Mouse (Mus musculus) neural tube, embryonic 15.5 days (tissue): Measurements from ENCODE around the gene Arhgdib. TPM values are rescaled to one million over a fixed set of nuclear protein-coding genes. Genes with fewer than 3 reads are reported as not detected.

Experiments used
- ATAC-seq: fragments of 200-750 bp; cut with Nextera tagmentation; 2 replicates; pipeline ENCODE4 v1.8.0; 2017; ENCODE audit warnings: mild to moderate bottlenecking, moderate TSS enrichment, moderate library complexity; ENCODE audit not compliant: low FRiP score
- H3K27ac ChIP-seq: fragments of 300-500 bp; sonication (generic); replicated peaks from 2 replicates; pipeline ENCODE4 v1.5.1; 2015; ENCODE audit warnings: mild to moderate bottlenecking, inconsistent platforms
- H3K27me3 ChIP-seq: fragments of 300-500 bp; sonication (generic); replicated peaks from 2 replicates; pipeline ENCODE4 v1.6.1; 2015; ENCODE audit warnings: inconsistent platforms
- H3K36me3 ChIP-seq: fragments of 300-500 bp; sonication (generic); 2 replicates; pipeline ENCODE4 v1.6.1; 2015; ENCODE audit warnings: inconsistent platforms
- H3K4me1 ChIP-seq: fragments of 300-500 bp; sonication (generic); 2 replicates; pipeline ENCODE4 v1.6.1; 2015; ENCODE audit warnings: inconsistent platforms
- H3K4me2 ChIP-seq: fragments of 300-500 bp; sonication (generic); 2 replicates; pipeline ENCODE4 v1.6.1; 2015; ENCODE audit warnings: inconsistent platforms, mild to moderate bottlenecking, moderate library complexity
- H3K4me3 ChIP-seq: fragments of 300-500 bp; sonication (generic); replicated peaks from 2 replicates; pipeline ENCODE4 v1.5.1; 2015; ENCODE audit warnings: mild to moderate bottlenecking, inconsistent platforms
- H3K9ac ChIP-seq: fragments of 300-500 bp; sonication (generic); replicated peaks from 2 replicates; pipeline ENCODE4 v1.6.1; 2015; ENCODE audit warnings: mild to moderate bottlenecking, inconsistent platforms
- H3K9me3 ChIP-seq: fragments of 300-500 bp; sonication (generic); replicated peaks from 2 replicates; pipeline ENCODE4 v1.6.1; 2016; ENCODE audit warnings: inconsistent platforms
- WGBS: fragments of 180-500 bp; shearing (Covaris S2); methylation state at CpG from one replicate; pipeline ENCODE4 v1.1.7; 2015; ENCODE audit warnings: mixed read lengths; 5-methylcytosine and 5-hydroxymethylcytosine counted together
- polyA plus RNA-seq: library from polyadenylated mRNA; unstranded; fragments of >200 nt; fragmentation: Nextera tagmentation; extraction: Ambion mirVana; gene quantifications from 2 replicates; pipeline ENCODE4 v1.2.1, GENCODE M21; 2015

Arhgdib gene
- polyA plus RNA-seq, 1 experiment from 2014 or later = 13.8 TPM

GRCm38 (mm10) chr6:136946943-136947342 lies 5.2 kb upstream of the Arhgdib start:
- Histone ChIP-seq H3K27ac (no peak overlapping the region), H3K27me3 (no peaks in the 10 kb centered on the region), H3K4me3 (no peak overlapping the region), H3K36me3 (no peaks in the 10 kb centered on the region), H3K9ac (no peak overlapping the region), H3K9me3 (no peaks in the 10 kb centered on the region), H3K4me1 (0 out of 2 replicates have a peak, but pooled peaks cover 8% of the 10 kb centered on the region), H3K4me2 (no peak overlapping the region)
- WGBS = 46% methylated on average over 9 of the region's 9 CpGs
- ATAC-seq = no peak

- no peak overlapping the region for H3K9ac ChIP-seq
- H3K27ac ChIP-seq = no peak overlapping the region
- no peaks in the 10 kb centered on the region for H3K27me3 ChIP-seq
- ATAC-seq = no peak
- WGBS = 86% methylated on average over 5 of the region's 5 CpGs
- H3K36me3 ChIP-seq = no peaks in the 10 kb centered on the region
- H3K9me3 ChIP-seq = no peaks in the 10 kb centered on the region
- 0 out of 2 replicates have a peak, but pooled peaks cover 8% of the 10 kb centered on the region for H3K4me1 ChIP-seq
- H3K4me2 ChIP-seq = no peak overlapping the region
- H3K4me3 ChIP-seq = no peak overlapping the region
Measured at GRCm38 (mm10) chr6:136946241-136946640, 4.5 kb upstream of the Arhgdib start.

GRCm38 (mm10) chr6:136944511-136944910 lies 2.8 kb upstream of the Arhgdib start:
- Histone ChIP-seq H3K36me3 (no peaks in the 10 kb centered on the region), H3K4me2 (no peak overlapping the region), H3K27me3 (no peaks in the 10 kb centered on the region), H3K9ac (no peak overlapping the region), H3K4me1 (0 out of 2 replicates have a peak, but pooled peaks cover 8% of the 10 kb centered on the region), H3K4me3 (no peak overlapping the region), H3K9me3 (no peaks in the 10 kb centered on the region), H3K27ac (no peak overlapping the region)
- no peak for ATAC-seq
- 89% methylated on average over 8 of the region's 8 CpGs for WGBS

- no peaks in the 10 kb centered on the region for H3K36me3 ChIP-seq
- no peak overlapping the region for H3K4me3 ChIP-seq
- H3K4me1 ChIP-seq = 0 out of 2 replicates have a peak, but pooled peaks cover 8% of the 10 kb centered on the region
- no peak overlapping the region for H3K9ac ChIP-seq
- ATAC-seq = no peak
- no peak overlapping the region for H3K27ac ChIP-seq
- H3K27me3 ChIP-seq = no peaks in the 10 kb centered on the region
- no peaks in the 10 kb centered on the region for H3K9me3 ChIP-seq
- H3K4me2 ChIP-seq = no peak overlapping the region
Measured at GRCm38 (mm10) chr6:136943392-136943791, 1.7 kb upstream of the Arhgdib start.

- Histone ChIP-seq H3K4me3 (no peak overlapping the region), H3K27ac (no peak overlapping the region), H3K9ac (no peak overlapping the region), H3K36me3 (no peaks in the 10 kb centered on the region), H3K4me2 (no peak overlapping the region), H3K9me3 (no peaks in the 10 kb centered on the region), H3K4me1 (0 out of 2 replicates have a peak, but pooled peaks cover 2% of the 10 kb centered on the region), H3K27me3 (no peaks in the 10 kb centered on the region)
- no peak for ATAC-seq
- WGBS = 82% methylated on average over 9 of the region's 9 CpGs
Measured at GRCm38 (mm10) chr6:136942280-136942679, 581 bp upstream of the Arhgdib start.

GRCm38 (mm10) chr6:136940188-136940960 lies 1.3 kb downstream of the Arhgdib start:
- Histone ChIP-seq H3K36me3 (no peaks in the 10 kb centered on the region), H3K9me3 (no peaks in the 10 kb centered on the region), H3K4me2 (no peak overlapping the region), H3K4me3 (no peak overlapping the region), H3K4me1 (no peaks in the 10 kb centered on the region), H3K27me3 (no peaks in the 10 kb centered on the region), H3K27ac (peak overlapping the region; percentile 54; the same call in 1 of the 2 replicates), H3K9ac (no peak overlapping the region)
- ATAC-seq = no peak
- 77% methylated on average over 11 of the region's 11 CpGs for WGBS

GRCm38 (mm10) chr6:136939326-136940187 lies 2.1 kb downstream of the Arhgdib start:
- no peaks in the 10 kb centered on the region for H3K4me1 ChIP-seq
- ATAC-seq = no peak
- no peaks in the 10 kb centered on the region for H3K9me3 ChIP-seq
- H3K9ac ChIP-seq = no peak overlapping the region
- WGBS = 76% methylated on average over 14 of the region's 14 CpGs
- H3K4me3 ChIP-seq = no peak overlapping the region
- H3K36me3 ChIP-seq = no peaks in the 10 kb centered on the region
- no peak overlapping the region for H3K4me2 ChIP-seq
- H3K27ac ChIP-seq = no peak overlapping the region
- H3K27me3 ChIP-seq = no peaks in the 10 kb centered on the region

- Histone ChIP-seq H3K4me2 (no peak overlapping the region), H3K4me1 (no peaks in the 10 kb centered on the region), H3K9me3 (no peaks in the 10 kb centered on the region), H3K9ac (no peak overlapping the region), H3K4me3 (no peak overlapping the region), H3K27ac (no peak overlapping the region), H3K36me3 (no peaks in the 10 kb centered on the region), H3K27me3 (no peaks in the 10 kb centered on the region)
- 84% methylated on average over 18 of the region's 18 CpGs for WGBS
- ATAC-seq = no peak
Measured at GRCm38 (mm10) chr6:136938331-136939126, 3.2 kb downstream of the Arhgdib start.

GRCm38 (mm10) chr6:136937117-136937516 lies 4.6 kb downstream of the Arhgdib start:
- no peak for ATAC-seq
- Histone ChIP-seq H3K4me2 (no peak overlapping the region), H3K4me3 (no peak overlapping the region), H3K36me3 (no peaks in the 10 kb centered on the region), H3K27ac (no peak overlapping the region), H3K9ac (no peak overlapping the region), H3K27me3 (no peaks in the 10 kb centered on the region), H3K4me1 (no peaks in the 10 kb centered on the region), H3K9me3 (no peaks in the 10 kb centered on the region)
- WGBS = 90% methylated on average over 3 of the region's 3 CpGs

- H3K9ac ChIP-seq = no peak overlapping the region
- H3K4me3 ChIP-seq = no peak overlapping the region
- H3K27ac ChIP-seq = no peak overlapping the region
- H3K27me3 ChIP-seq = no peaks in the 10 kb centered on the region
- ATAC-seq = no peak
- H3K36me3 ChIP-seq = no peaks in the 10 kb centered on the region
- H3K4me1 ChIP-seq = no peaks in the 10 kb centered on the region
- no peaks in the 10 kb centered on the region for H3K9me3 ChIP-seq
- no peak overlapping the region for H3K4me2 ChIP-seq
- 76% methylated on average over 9 of the region's 9 CpGs for WGBS
Measured at GRCm38 (mm10) chr6:136936361-136936760, 5.3 kb downstream of the Arhgdib start.

GRCm38 (mm10) chr6:136935233-136935632 lies 6.5 kb downstream of the Arhgdib start:
- H3K27me3 ChIP-seq = no peaks in the 10 kb centered on the region
- H3K4me3 ChIP-seq = no peak overlapping the region
- 0 out of 2 replicates have a peak, but pooled peaks cover 2% of the 10 kb centered on the region for H3K4me1 ChIP-seq
- no peaks in the 10 kb centered on the region for H3K9me3 ChIP-seq
- ATAC-seq = no peak
- WGBS = 54% methylated on average over 3 of the region's 3 CpGs
- no peak overlapping the region for H3K27ac ChIP-seq
- H3K36me3 ChIP-seq = no peaks in the 10 kb centered on the region
- no peak overlapping the region for H3K4me2 ChIP-seq
- no peak overlapping the region for H3K9ac ChIP-seq
